Mouse (Mus musculus) ovary, postnatal 10 days (tissue): Measurements from ENCODE around the gene Nphs1.
"Not testable (repeated sequence)": the region's sequence is repeated elsewhere in the genome, so short reads cannot be mapped to it uniquely, and the experiment has no call there.

ENCODE experiments used
- DNase-seq: peaks from one replicate; pipeline ENCODE4 v3.0.0; 2022; ENCODE audit warnings: low spot score

Nphs1 gene

DNA sequence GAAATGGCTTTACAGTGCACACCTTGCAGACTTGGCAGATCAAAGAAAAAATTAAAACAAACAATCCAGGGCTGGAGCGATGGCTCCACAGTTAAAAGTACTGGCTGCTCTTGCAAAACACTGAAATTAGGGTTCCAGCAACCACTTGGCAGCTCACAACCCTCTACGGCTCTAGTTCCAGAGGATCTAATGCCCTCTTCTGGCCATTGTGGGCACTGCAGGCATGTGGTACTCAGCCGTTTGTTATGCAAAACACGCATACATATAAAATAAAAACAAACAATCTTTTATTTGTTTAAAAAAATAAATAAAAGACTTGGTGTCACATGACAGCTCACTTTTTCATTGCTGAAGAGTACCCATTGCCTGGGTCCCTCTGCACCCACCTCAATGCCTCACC is 34.6 kb downstream of the Nphs1 start:
- DNase-seq: peak; percentile 57

DNA sequence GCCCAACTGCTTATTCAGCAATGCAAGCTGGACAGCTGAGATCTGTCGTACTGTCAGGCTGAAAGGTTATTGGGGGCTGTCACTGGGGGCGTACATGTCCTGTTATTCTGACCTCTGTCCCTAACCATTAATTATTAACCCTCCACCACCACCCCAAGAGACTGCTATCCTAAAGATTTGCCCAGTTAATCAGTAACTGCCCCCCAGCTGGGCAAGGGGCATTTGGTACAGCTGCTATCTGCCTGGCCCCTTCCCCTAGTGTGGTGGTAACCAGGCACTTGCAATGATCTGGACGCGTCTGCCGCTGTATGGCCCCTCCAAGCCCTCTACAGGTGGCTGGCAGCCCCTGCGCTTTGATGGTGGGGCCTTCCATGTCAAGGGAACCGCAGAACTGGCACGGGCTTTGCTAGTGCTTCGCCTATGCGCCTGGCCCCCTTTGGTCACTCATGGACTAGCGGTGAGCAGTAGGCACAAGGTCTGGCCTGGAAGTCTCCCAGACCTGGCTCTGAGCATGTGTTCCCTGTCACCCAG is 35.4 kb downstream of the Nphs1 start, which contains the start of gene Prodh2:
Gene Prodh2 (plus strand): TSS at position 222 of the 531 bp plus-strand sequence.
- no peak for DNase-seq

DNA sequence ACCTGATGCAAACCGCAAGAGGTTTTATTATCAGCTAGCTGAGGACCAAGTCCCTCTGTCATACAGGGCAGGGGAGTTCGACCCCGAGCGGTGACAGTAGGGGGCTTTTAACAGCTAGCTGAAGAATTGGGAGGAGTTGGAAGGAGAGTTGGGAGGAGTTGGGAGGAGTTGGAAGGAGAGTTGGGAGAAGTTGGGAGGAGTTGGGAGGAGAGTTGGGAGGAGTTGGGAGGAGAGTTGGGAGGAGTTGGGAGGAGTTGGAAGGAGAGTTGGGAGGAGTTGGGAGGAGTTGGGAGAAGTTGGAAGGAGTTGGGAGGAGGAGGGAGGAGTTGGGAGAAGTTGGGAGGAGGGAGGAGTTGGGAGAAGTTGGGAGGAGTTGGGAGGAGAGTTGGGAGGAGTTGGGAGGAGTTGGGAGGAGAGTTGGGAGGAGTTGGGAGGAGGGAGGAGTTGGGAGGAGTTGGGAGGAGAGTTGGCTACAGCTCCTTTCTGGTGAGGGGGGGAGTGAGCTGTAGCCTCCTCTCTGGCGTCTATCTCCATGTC is 37.5 kb downstream of the Nphs1 start:
- DNase-seq: not testable (repeated sequence)

DNA sequence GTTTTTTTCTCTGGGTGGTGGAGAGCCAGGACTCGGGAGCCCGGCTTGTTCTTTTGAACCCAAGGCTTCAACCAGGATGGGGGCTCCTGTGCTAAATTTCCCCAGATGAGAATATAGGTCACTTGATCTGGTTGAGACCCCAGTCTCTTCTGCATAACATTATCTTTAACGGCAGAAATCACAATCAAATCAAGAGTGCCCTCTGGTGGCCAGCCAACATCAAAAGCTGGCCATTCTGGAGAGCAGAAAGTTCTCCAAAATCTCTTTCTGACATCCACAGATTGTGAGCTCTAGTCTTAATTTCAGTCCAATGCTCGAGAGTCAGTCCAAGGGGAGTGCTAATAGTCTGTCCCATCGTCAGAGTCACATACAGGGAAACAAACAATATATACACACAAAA is 43.0 kb downstream of the Nphs1 start:
- DNase-seq: not testable (repeated sequence)

DNA sequence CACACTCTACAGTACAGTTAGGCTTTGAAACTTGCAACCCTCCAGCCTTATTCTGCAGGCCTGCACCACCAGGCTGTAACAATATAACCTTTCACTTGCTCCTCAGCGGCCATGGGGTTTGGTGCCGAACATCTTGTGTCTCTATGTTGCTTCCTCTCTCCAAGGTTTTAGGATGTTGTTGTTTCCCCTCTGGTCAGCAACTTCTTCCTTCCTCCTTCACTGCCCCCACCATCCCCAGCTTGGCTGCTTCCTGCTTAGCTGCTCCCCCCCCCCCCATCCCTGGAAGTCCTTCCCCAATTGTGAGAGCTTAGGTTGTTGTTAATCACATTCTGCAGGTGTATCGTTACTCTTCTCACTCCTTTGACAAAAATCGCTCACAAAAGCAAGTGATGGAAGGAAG is 49.9 kb downstream of the Nphs1 start:
- no peak for DNase-seq

DNA sequence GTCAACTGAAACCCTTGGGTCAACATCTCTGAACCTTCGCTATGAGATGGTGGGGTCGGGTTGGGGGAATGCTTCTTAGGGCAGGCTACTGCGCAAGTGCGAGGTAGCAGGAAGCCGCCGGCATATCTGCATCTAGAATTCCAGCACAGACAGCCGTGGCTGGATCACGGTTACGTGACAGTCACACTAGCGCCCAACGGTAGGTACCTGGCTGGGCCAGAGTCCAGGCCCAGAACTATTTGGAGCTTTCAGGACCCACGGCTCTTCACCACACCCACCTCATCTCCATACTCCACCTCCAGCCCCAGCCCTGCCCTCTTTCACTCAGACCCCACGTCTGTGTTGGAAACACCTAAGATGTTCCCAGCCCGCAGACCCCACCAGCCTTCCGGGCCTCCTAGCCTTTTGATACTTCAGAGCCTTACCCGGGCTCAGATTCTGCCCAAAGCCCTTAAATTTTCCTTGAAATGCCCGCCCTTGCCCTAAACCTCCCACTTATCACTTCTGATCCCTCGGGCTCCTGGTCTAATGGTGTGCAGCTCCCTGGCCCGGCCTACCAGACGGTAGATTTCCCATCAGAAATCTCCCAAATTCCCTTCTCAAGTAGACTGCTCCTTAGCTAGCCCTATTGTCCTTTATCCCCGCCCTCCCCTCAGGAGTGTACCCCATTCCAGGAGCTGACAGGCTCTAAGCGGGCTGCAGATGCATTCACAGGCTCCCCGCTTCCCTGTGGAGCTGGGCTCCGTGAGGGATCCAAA is 57.1 kb downstream of the Nphs1 start:
- DNase-seq: no peak

DNA sequence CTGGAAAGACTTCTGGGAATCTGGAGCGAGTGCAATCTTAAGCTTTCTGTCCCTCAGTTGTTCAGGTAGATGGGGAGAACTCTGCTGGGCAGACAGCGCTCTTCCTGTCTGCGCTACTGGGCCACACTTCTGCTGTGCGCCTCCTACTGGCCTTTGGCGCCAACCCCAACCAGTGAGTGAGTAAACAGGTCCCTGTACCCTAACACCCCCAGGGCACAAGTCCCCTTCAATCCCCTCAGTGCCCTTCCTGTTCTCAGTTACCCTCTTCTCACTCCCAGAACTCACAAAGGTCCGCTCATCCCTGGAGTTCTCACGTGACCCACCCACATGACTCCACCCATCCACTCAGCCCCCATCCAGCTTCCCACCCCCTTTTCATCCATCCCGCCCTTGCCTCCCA is 60.2 kb downstream of the Nphs1 start:
- no peak for DNase-seq

DNA sequence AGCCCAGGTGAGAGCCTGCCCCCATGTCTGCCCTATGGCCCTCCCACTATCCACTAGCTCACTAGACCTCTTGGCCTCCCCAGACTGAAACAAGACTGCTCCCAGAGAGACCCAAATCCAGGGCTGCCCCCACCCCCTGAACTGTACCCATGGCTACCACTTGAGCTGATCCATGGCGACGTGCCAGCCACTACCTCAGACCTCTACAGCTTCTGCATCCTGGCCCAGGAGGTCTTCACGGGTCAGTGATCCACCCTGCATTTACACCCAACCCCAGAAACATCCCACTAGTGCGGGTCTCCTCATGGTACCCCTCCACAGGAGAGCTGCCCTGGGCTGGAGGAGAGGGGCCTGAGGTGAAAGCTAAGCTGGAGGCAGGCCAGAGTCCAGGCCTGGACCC is 62.3 kb downstream of the Nphs1 start:
- DNase-seq: no peak

DNA sequence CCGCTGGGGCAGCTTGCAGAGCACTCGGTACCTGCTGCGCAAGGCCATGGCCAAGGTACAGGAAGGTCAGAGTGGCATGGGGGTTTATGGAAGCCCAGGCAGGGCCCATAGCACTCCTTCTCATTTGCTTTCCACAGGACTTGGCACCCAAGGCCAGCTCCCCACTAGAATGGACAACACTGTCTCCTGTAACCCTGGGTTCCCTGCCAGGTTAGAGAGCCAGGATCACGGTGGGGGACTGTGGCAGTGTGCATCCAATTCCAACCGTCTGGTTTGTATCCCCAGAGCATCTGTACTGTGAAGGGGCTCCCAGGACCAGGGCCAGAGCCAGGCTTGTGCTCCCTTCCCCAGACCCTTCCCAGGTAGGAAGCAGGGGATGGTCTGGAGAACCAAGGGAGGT is 62.7 kb downstream of the Nphs1 start:
- no peak for DNase-seq

DNA sequence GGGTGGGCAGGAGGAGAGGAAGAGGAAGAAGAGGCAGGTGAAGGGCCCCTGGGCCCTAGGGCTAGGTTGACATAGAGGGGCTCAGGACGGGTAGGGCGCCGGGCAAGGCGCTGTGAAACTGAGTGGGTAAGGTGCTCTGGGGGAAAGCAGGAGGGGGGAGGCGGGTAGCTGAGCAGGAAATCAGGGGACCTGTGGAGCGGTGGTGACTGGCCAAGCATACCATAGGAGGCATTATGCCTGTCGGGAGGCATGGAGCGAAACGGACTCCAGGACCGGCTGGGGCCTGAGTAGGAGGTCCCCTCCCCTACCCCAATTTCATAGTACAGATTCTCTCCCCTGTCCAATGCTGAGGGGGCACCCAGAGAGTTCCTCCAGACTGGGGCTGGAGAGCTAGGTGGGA is 64.8 kb downstream of the Nphs1 start:
- DNase-seq: no peak

DNA sequence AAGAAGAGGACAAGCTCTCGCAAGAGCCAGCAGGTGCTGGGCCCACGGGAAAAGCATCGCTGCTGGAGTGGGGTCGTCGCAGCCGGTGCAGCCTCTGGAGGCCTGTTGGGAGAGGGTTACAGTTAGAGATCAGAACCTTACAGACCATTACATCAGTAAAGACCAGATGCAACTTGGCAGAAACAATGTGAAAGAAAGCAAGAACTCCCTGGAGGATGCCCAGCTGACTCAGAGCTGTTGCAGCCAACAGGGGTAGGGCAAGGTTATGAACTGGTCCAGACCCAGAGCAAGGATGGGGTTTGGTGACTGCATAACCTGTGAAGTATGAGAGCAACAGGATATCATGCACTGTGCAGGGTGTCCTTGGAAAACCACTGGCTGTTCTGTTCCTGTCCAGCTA is 66.4 kb downstream of the Nphs1 start:
- DNase-seq: no peak

DNA sequence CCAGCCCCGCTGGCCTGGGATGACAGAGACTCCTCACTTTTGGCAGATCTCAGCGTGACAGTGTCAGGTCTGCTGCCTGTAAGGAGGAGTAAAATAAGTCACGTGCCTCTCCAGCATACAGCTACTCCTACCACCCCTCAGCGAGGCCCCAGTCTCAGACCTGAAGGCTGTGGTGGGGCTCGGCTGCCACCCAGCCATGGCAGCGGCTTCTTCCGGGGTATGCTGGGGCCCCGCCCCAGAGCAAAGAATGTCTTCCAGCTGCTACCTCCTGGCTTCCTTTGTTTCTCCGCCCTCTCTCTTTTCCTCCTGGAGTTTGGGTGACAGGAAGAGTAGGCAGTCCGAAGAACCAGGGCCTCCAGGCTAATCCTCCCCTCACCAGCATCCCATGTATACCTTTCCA is 67.8 kb downstream of the Nphs1 start:
- no peak for DNase-seq

DNA sequence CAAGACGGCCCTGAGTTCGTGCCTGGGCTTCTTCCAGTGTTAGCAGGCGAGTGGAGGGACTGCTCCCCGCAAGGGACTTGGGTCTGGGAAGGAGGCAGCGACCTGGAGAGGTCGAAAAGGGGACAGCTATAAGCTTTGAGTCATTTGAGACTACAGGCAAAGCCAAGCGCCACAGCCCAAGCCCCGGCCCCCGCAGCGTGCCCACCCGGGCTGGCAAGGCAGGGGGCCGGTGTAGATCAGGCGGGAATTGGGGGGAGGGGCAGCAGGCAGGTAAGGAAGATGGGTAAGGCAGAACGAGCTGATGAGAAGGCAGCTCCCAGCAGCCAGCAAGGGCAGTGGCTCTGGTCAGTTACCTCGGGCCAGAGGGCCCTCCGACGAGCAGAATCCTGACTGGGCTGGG is 68.3 kb downstream of the Nphs1 start:
- DNase-seq: no peak

DNA sequence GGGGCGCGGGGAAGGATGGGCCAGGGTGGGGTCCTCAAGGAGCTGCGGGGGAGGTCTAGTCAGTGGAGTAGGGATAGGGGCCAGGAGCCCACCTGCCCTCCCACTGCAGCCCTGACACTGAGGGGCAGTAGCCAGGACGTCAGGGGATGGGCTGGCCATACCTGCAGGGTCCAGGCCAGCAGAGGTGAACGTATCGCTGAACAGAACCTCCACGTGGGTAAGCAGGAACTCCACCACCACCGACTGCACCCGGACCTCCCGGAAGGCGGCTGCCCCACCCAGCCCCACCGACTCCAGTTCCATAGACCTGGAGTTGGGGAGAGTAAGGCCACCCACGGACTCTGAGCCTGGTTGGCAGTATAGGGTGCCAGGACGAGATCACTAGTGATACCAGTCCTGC is 68.9 kb downstream of the Nphs1 start:
- no peak for DNase-seq

DNA sequence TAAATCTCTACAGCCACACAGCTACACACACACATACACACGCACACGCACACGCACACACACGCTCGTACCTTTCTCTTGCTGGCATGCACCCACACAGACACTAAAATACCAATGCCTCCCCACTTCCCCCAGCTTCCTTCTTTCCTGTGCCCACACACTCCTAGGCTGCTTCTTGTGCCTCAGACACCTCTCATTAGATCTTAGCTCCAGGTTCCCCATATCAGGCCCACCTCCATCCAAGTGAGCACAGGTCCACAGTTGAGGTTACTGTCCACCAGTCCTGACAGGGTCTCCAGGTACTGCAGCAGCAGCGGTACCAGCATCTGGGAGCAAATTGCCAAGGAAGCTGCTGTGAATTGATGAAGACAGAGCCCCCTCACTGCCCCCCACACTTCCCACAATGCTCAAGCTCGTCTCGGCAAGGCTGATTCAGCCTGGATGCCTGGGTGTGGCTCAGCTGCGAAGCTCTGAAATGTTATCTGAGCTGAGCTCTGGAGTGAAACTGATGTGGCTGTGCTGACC is 73.2 kb downstream of the Nphs1 start:
- no peak for DNase-seq

DNA sequence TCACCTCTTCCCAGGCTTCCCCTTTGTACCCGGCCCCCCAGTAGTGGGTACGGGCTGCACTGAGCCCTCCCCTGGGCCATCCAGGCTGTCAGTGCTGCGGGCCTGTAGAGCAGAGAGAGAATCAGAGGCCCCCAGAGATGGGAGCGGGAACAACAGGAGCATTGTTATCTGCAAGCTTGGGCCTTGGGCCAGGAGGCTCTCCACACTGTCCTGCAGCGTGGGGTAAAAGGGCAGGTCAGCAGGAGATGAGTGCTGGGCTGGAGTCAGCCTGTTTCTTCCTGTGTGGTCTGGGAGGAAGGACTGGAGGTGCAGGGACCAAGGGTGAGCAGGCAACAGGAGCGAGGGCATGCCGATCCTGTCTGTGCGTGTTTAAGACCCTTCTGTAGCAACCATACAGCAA is 74.8 kb downstream of the Nphs1 start:
- no peak for DNase-seq

DNA sequence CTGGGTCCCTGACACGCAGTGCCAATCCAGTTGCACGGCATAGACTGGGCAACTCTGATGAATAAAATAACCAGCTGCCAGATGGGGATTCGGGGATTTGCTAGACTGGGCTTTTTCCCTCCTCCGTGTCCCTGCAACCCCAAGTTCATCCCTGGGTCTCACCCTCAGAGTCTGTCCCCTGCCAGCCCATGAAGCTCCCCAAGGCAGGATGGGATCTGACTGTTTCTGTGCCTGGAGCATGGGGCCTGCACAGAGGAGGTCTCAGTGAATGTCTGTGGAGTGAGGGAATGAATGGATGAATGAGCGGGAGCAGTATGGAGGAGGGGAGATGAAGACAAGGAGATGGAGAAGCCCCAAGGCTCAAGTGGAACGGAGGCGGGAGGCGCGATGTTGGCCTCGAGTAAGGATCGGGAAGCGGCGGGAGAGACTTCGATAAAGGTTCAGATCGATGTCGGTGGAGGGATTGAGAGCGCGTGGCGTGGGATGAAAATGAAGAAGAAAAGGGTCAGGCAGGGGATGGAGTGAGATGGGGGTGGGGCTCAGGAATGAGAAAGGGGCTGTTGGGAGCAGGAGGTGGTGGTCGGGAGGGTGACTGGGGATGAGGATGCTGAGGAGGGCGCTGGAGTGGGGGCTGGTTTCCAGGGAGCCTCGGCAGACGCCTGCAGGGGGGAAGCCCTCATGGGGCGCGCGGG is 76.0 kb downstream of the Nphs1 start:
- DNase-seq: no peak

DNA sequence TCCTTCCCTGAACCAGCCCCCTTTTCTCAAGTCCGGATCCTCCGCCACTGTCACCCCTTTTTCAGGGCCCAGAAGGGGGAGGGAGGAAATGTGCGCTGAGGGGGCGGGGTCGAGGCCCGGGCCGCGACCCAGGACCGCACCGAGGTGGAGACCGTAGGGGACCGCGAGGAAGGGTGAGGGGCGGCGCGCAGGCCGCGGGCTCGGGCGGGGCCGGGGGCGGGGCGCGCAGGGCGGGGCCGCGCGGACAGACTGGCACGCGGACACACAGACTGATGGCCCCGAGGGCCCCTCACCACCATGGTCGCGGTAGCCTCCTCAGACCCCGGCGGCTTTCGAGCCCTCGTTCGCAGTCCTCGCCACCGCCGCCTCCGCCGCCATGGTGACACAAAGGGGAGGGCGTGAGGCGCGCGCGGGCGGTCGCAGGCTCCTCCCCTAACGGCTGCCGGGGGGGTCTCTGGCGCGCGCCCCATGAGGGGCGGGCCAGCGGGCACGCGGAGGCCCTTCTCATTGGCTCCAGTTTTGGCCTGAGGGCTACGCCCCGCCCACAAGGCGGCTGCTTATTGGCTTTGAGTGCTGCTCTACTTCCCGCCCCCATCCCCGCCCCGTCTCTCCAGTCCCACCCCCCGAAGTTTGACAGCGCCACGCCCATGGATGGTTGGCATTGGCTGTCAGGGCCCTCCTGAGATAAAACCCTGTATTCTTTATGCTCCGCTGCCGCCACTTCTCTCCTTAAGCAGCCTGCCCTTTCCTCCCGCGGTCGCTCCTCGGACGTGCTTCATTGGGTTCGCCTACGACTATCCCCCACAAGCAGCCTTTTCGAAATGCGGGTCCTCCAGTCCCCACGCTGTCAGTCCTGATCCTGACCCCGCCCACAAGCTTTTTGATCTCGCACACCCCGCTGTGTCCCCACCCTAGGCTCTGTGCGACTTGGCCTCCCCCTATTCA is 76.8 kb downstream of the Nphs1 start, which contains the start of gene Arhgap33:
Gene Arhgap33 (minus strand): TSS at position 428 of the 945 bp plus-strand sequence.
- peak; percentile 85 for DNase-seq
